Mouse (Mus musculus) mouse trophoblast stem cell (cell line): ENCODE data around the gene Timp2.
"Not testable (repeated sequence)": the region's sequence is repeated elsewhere in the genome, so short reads cannot be mapped to it uniquely, and the experiment has no call there.

Experiments used
- in situ Hi-C, 2 experiments: fragments of 300-500 bp; cut with MseI, MboI; formaldehyde crosslinking; loops; 2 replicates in 1 of 2; 3 replicates in 1 of 2; pipeline ENCODE4 v1.15.1; 2025

The Timp2 gene

GRCm38 (mm10) chr11:118355640-118356039 is at the start of gene Timp2:
Gene Timp2 (minus strand): TSS chr11:118355740.
- in situ Hi-C loops, result no loop called here

- in situ Hi-C loops, result no loop called here
These were observed 49.8 kb upstream of the Timp2 start for GRCm38 (mm10) chr11:118405311-118405710.

GRCm38 (mm10) chr11:118403951-118404899 is 48.7 kb upstream of the Timp2 start:
- in situ Hi-C loops, result no loop called here

GRCm38 (mm10) chr11:118403183-118403582 is 47.6 kb upstream of the Timp2 start:
- in situ Hi-C loops, result no loop called here

- in situ Hi-C loops, result no loop called here
These were observed 46.3 kb upstream of the Timp2 start, which contains the start of gene Lgals3bp for GRCm38 (mm10) chr11:118401760-118402280. Gene Lgals3bp (minus strand): TSS chr11:118402092.

- in situ Hi-C loops, result no loop called here
These were observed 45.7 kb upstream of the Timp2 start for GRCm38 (mm10) chr11:118401195-118401594.

- in situ Hi-C loops, result no loop called here
These were observed 45.0 kb upstream of the Timp2 start for GRCm38 (mm10) chr11:118400566-118400936.

GRCm38 (mm10) chr11:118399891-118400565 is 44.5 kb upstream of the Timp2 start:
- in situ Hi-C loops, result no loop called here

GRCm38 (mm10) chr11:118397806-118398530 is 42.4 kb upstream of the Timp2 start:
- in situ Hi-C loops, result no loop called here

GRCm38 (mm10) chr11:118394538-118394937 is 39.0 kb upstream of the Timp2 start:
- in situ Hi-C loops, result no loop called here

GRCm38 (mm10) chr11:118393991-118394390 is 38.5 kb upstream of the Timp2 start:
- in situ Hi-C loops, result no loop called here

- in situ Hi-C loops, result not testable (repeated sequence)
These were observed 32.3 kb upstream of the Timp2 start for GRCm38 (mm10) chr11:118387816-118388215.

- in situ Hi-C loops, result no loop called here
These were observed 23.9 kb upstream of the Timp2 start for GRCm38 (mm10) chr11:118379251-118380009.

GRCm38 (mm10) chr11:118378656-118379055 is 23.1 kb upstream of the Timp2 start:
- in situ Hi-C loops, result no loop called here

- in situ Hi-C loops, result not testable (repeated sequence)
These were observed 20.8 kb upstream of the Timp2 start for GRCm38 (mm10) chr11:118376323-118376722.

GRCm38 (mm10) chr11:118375881-118376280 is 20.3 kb upstream of the Timp2 start:
- in situ Hi-C loops, result no loop called here

GRCm38 (mm10) chr11:118375461-118375860 is 19.9 kb upstream of the Timp2 start:
- in situ Hi-C loops, result no loop called here

- in situ Hi-C loops, result no loop called here
These were observed 19.5 kb upstream of the Timp2 start for GRCm38 (mm10) chr11:118375006-118375405.

GRCm38 (mm10) chr11:118374506-118374905 is 19.0 kb upstream of the Timp2 start:
- in situ Hi-C loops, result no loop called here

- in situ Hi-C loops, result no loop called here
These were observed 17.1 kb upstream of the Timp2 start for GRCm38 (mm10) chr11:118372641-118373040.

GRCm38 (mm10) chr11:118371876-118372275 is 16.3 kb upstream of the Timp2 start:
- in situ Hi-C loops, result no loop called here
